Mouse (Mus musculus) E14TG2a.4 (cell line): ENCODE measurements around the gene Tmem170b.

Experiments
- CTCF ChIP-seq: conservative IDR thresholded peaks from 2 replicates; pipeline ENCODE4 v1.5.1; 2014; ENCODE audit warnings: low read length
- NANOG ChIP-seq: IDR thresholded peaks from 2 replicates; pipeline ENCODE4 v1.6.1; 2014; ENCODE audit warnings: borderline replicate concordance, low read length, mixed read lengths

DNA sequence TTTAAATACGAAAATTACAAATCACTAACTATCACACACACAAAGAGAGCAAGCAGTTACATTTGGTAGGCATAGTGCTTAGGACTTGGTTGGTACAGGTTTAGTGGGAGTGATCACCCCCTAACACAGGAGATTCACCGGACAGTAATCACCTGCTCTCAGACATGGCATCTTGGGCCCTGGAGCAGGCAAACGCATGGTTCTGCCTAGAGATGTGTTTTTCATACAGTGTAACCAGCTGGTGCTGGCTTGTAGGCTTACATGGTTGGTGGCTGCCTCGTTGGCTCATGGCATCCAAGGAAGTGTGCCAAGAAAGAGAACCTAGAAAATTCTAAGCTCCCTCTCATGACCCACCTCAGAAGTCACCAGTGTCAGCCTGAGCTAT lies 33.4 kb upstream of the Tmem170b start:
- TF ChIP-seq CTCF: no peak
- TF ChIP-seq NANOG: no peak
